In the genomic region with DNA sequence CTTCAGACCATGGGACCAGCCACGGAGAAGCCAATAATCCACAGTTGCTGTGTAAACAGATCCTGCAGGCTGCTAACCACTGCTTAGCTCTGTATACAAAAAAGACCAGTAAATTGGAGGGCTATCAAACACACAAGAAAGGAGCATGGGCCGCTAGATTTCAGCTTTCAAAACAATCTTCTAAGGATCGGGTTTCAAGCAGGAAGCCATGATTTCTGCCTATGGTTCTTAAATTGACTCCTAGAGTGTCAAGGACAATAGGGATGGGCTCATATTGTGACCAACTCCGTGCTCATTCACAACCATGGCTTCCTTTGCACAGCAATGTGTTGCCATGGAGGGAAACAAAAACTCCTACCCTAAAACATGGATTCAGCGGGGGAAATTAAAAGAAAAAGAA, we compare ENCODE assay signal across 9 mouse cellular contexts. TPM values are rescaled to one million over a fixed set of nuclear protein-coding genes. Genes with fewer than 3 reads are reported as not detected.
DNase-seq lines count a peak whose midpoint lies in the region; ATAC-seq and TF ChIP-seq lines count a peak whose summit lies in the region.
"Had no signal": no experiment of that assay in that cellular context is flagged by ENCODE, and none has a peak within 500 bp of the region (broad histone marks: within the 10 kb centered on the region; RNA-seq: fewer than 3 reads in every experiment).

No protein-coding gene starts in this region.

- intact Hi-C loops in gastrocnemius, adult 2 months (cut with DNase I) = no loop called here

- H3K4me3 ChIP-seq in layer of hippocampus, adult 2 months = peak overlapping the region; percentile 79
- peak overlapping the region; percentile 92 for H3K4me3 ChIP-seq in hindbrain, embryonic 14.5 days (replicated peaks; ENCODE audit: low read length)
- peak overlapping the region; percentile 89 for H3K4me3 ChIP-seq in midbrain, embryonic 16.5 days (ENCODE audit: low read depth, low read length)
- no peak overlapping the region for H3K4me3 ChIP-seq in gastrocnemius, adult 2 months

- peak overlapping the region; percentile 76 for H3K4me2 ChIP-seq in hindbrain, embryonic 14.5 days (replicated peaks)
- peak overlapping the region; percentile 85 for H3K4me2 ChIP-seq in midbrain, embryonic 16.5 days (ENCODE audit: low read length)

- H3K27ac ChIP-seq in layer of hippocampus, adult 2 months = peak overlapping the region; percentile 90
- H3K27ac ChIP-seq in hindbrain, embryonic 14.5 days = peak overlapping the region; percentile 98
- H3K27ac ChIP-seq in midbrain, embryonic 16.5 days (ENCODE audit: low read length) = peak overlapping the region; percentile 99
- no peak overlapping the region for H3K27ac ChIP-seq in gastrocnemius, adult 2 months

- H3K9me3 ChIP-seq in hindbrain, embryonic 14.5 days (ENCODE audit: control insufficient read depth, low read length) = no peaks in the 10 kb centered on the region
- no peaks in the 10 kb centered on the region for H3K9me3 ChIP-seq in midbrain, embryonic 16.5 days (replicated peaks; ENCODE audit: control insufficient read depth, low read length, poor library complexity, severe bottlenecking)

- H3K27me3 ChIP-seq in hindbrain, embryonic 14.5 days (ENCODE audit: control insufficient read depth, insufficient read depth, low read length) = no peaks in the 10 kb centered on the region
- H3K27me3 ChIP-seq in midbrain, embryonic 16.5 days (ENCODE audit: control insufficient read depth, insufficient read depth, low read depth, low read length) = no peaks in the 10 kb centered on the region

- peak overlapping the region; percentile 99 for H3K9ac ChIP-seq in hindbrain, embryonic 14.5 days
- H3K9ac ChIP-seq in midbrain, embryonic 16.5 days (ENCODE audit: low read depth, low read length) = peak overlapping the region; percentile 64

- TF ChIP-seq CTCF in layer of hippocampus, adult 2 months (conservative IDR thresholded peaks at IDR 0.05) = no peak
- no peak for TF ChIP-seq CTCF in gastrocnemius, adult 2 months (IDR thresholded peaks at IDR 0.05)

- 5% methylated on average over 5 of the region's 5 CpGs for WGBS in hindbrain, embryonic 14.5 days
- 3% methylated on average over 5 of the region's 5 CpGs for WGBS in midbrain, embryonic 16.5 days

- DNase-seq in layer of hippocampus, adult 2 months (ENCODE audit: low spot score in 2 of 2) = no peak
- DNase-seq in layer of hippocampus, adult 9-10 months (ENCODE audit: low spot score) = no peak
- peak; percentile 30 for DNase-seq in embryo, embryonic 9.5 days (ENCODE audit: extremely low spot score)
- peak; percentile 36 for DNase-seq in hindbrain, embryonic 14.5 days (ENCODE audit: low spot score)
- DNase-seq in gastrocnemius, adult 2 months = no peak
- DNase-seq in adrenal gland, postnatal 25 days = no peak
- no peak for DNase-seq in right cerebral cortex, postnatal 4 days
- DNase-seq: right cerebral cortex, adult 18-20 months had no signal

- peaks cover 13% of the 10 kb centered on the region for H3K36me3 ChIP-seq in hindbrain, embryonic 14.5 days (replicated peaks; ENCODE audit: control insufficient read depth, insufficient read depth)
- H3K36me3 ChIP-seq in midbrain, embryonic 16.5 days (ENCODE audit: control insufficient read depth, insufficient read depth, low read length) = peaks cover 10% of the 10 kb centered on the region; the same call in 1 of the 2 replicates

- peaks cover 17% of the 10 kb centered on the region for H3K4me1 ChIP-seq in hindbrain, embryonic 14.5 days (replicated peaks; ENCODE audit: control insufficient read depth, insufficient read depth, low read length)
- peaks cover 14% of the 10 kb centered on the region for H3K4me1 ChIP-seq in midbrain, embryonic 16.5 days (ENCODE audit: control insufficient read depth, insufficient read depth, low read length)

- ATAC-seq in hindbrain, embryonic 14.5 days (ENCODE audit: low FRiP score) = no peak
- ATAC-seq in midbrain, embryonic 16.5 days = no peak

RNA-seq across cellular contexts. Expression of a gene that starts 3.1 kb away (rescaled TPM):
- total RNA-seq in layer of hippocampus, adult 2 months (2021) = 10 to 100 TPM; 27.6 to 27.7 TPM
- 23.0 and 26.2 TPM in 2 replicates for polyA plus RNA-seq in hindbrain, embryonic 14.5 days (2014; fragmentation: Nextera tagmentation; extraction: Ambion mirVana)
- 54.6 and 55.0 TPM in 2 replicates for polyA plus RNA-seq in midbrain, embryonic 16.5 days (2015; fragmentation: Nextera tagmentation; extraction: Ambion mirVana)
- total RNA-seq in gastrocnemius, adult 2 months (2021) = under 1 TPM; 0.48 to 0.56 TPM
- total RNA-seq in adrenal gland, postnatal 25 days (2021) = 11.0 and 12.0 TPM in 2 replicates

Comparison
In these comparisons a context has a peak if more than half of its experiments do, and no peak if none do; other contexts are left out.
1. DNase-seq: peak in embryo, embryonic 9.5 days (single experiment) and hindbrain, embryonic 14.5 days (single experiment); none in layer of hippocampus, adult 2 months (0 of 2), layer of hippocampus, adult 9-10 months (single experiment), gastrocnemius, adult 2 months (single experiment), adrenal gland, postnatal 25 days (single experiment) and right cerebral cortex, postnatal 4 days (single experiment).